ENCODE assay signal across 7 mouse cellular contexts in the genomic region with DNA sequence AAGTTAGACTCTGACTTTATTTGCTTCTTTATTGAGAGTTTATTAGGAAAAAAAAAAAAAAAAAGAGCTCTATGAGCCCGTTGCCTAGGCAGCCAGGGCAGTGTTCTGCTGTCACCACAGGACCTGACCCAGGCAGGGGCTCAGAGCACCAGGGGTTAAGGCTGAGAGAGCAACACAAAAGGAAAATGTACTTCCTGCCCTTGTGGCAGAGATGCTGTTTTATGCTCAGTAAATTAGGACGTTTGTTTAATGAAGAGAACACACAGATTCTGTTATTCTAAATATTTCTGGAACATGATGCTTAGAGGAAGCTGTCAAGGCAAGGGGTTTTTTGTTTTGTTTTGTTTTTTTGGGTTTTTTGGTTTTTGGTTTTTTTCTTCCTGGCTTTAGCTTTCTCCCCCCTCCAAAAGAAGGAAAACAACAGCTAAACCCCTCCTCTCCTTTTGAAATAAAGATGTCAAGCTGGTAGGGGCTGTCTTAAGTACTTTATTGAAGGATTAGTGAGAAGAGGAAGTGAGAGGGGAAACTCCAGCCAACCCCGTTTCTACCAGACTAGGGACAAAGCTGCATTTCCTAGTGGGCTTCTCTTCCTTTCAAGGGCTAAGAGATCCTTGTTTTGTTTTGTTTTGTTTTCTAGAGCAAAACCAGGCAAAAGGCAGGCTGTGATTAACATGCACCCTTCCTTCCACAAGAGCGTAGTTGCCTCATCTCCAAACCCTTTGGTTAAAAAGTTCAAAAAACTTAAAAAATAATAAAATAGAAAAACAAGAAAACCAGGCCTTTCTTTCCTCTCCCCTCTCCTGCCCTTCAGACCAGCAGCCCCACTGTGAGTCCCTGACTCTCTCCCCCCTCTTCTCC. TPM values are rescaled to one million over a fixed set of nuclear protein-coding genes. Genes with fewer than 3 reads are reported as not detected.
DNase-seq lines count a peak whose midpoint lies in the region; ATAC-seq lines count a peak whose summit lies in the region.

No protein-coding gene starts in this region.

- H3K9ac ChIP-seq in embryonic facial prominence, embryonic 14.5 days (ENCODE audit: low read depth, low read length), result peak overlapping the region; percentile 20
- H3K9ac ChIP-seq in stomach, embryonic 14.5 days (replicated peaks; ENCODE audit: low read depth, low read length), result peak overlapping the region; percentile 96; the same call in 1 of the 2 replicates

- DNase-seq in embryonic facial prominence, embryonic 14.5 days (ENCODE audit: low spot score), result no peak
- DNase-seq in limb, embryonic 10.5 days (ENCODE audit: low spot score), result no peak
- no peak for DNase-seq in left cerebral cortex, adult 11 months (ENCODE audit: low spot score)
- no peak for DNase-seq in urinary bladder, postnatal 14 days (ENCODE audit: low spot score)

- no peaks in the 10 kb centered on the region for H3K27me3 ChIP-seq in megakaryocyte, embryonic 14.5 days (replicated peaks)
- H3K27me3 ChIP-seq in embryonic facial prominence, embryonic 14.5 days (replicated peaks; ENCODE audit: control insufficient read depth, insufficient read depth, low read length), result no peaks in the 10 kb centered on the region
- no peaks in the 10 kb centered on the region for H3K27me3 ChIP-seq in limb, embryonic 10.5 days (ENCODE audit: low read depth, poor library complexity, severe bottlenecking)
- no peaks in the 10 kb centered on the region for H3K27me3 ChIP-seq in stomach, embryonic 14.5 days (ENCODE audit: control insufficient read depth, insufficient read depth, low read length)

- peak overlapping the region; percentile 99 for H3K4me3 ChIP-seq in megakaryocyte, embryonic 14.5 days (replicated peaks)
- H3K4me3 ChIP-seq in embryonic facial prominence, embryonic 14.5 days (ENCODE audit: low read depth, low read length), result no peak overlapping the region; the same call in 1 of the 2 replicates
- peak overlapping the region; percentile 75; the same call in 1 of the 2 replicates for H3K4me3 ChIP-seq in limb, embryonic 10.5 days
- H3K4me3 ChIP-seq in stomach, embryonic 14.5 days (ENCODE audit: low read depth, low read length), result peak overlapping the region; percentile 99

- H3K4me2 ChIP-seq in embryonic facial prominence, embryonic 14.5 days (ENCODE audit: low read depth, low read length), result peak overlapping the region; percentile 70
- peak overlapping the region; percentile 84 for H3K4me2 ChIP-seq in stomach, embryonic 14.5 days (replicated peaks; ENCODE audit: low read depth, low read length)

- peak overlapping the region; percentile 61 for H3K27ac ChIP-seq in embryonic facial prominence, embryonic 14.5 days (replicated peaks; ENCODE audit: low read depth, low read length)
- H3K27ac ChIP-seq in limb, embryonic 10.5 days, result peak overlapping the region; percentile 85
- peak overlapping the region; percentile 97 for H3K27ac ChIP-seq in stomach, embryonic 14.5 days (ENCODE audit: low read length)

- peaks cover 63% of the 10 kb centered on the region for H3K4me1 ChIP-seq in megakaryocyte, embryonic 14.5 days
- H3K4me1 ChIP-seq in embryonic facial prominence, embryonic 14.5 days (ENCODE audit: control insufficient read depth, insufficient read depth, low read length), result peaks cover 42% of the 10 kb centered on the region
- H3K4me1 ChIP-seq in limb, embryonic 10.5 days, result peaks cover 75% of the 10 kb centered on the region
- peaks cover 66% of the 10 kb centered on the region for H3K4me1 ChIP-seq in stomach, embryonic 14.5 days (ENCODE audit: control insufficient read depth, insufficient read depth, low read length)

- no peaks in the 10 kb centered on the region for H3K9me3 ChIP-seq in megakaryocyte, embryonic 14.5 days
- H3K9me3 ChIP-seq in embryonic facial prominence, embryonic 14.5 days (ENCODE audit: control insufficient read depth, low read length), result no peaks in the 10 kb centered on the region
- H3K9me3 ChIP-seq in limb, embryonic 10.5 days (replicated peaks), result no peaks in the 10 kb centered on the region
- H3K9me3 ChIP-seq in stomach, embryonic 14.5 days (ENCODE audit: control insufficient read depth, low read depth, low read length), result no peaks in the 10 kb centered on the region

- no peak for ATAC-seq in megakaryocyte, adult 5-6 weeks (ENCODE audit: poor library complexity, severe bottlenecking)
- no peak for ATAC-seq in embryonic facial prominence, embryonic 14.5 days (ENCODE audit: low read depth)
- ATAC-seq in stomach, embryonic 14.5 days (ENCODE audit: insufficient number of reproducible peaks, insufficient read depth, low FRiP score, low read depth), result no peak

- 35% methylated on average over 4 of the region's 4 CpGs for WGBS in embryonic facial prominence, embryonic 14.5 days
- WGBS in limb, embryonic 10.5 days, result 19% methylated on average over 4 of the region's 4 CpGs
- 24% methylated on average over 4 of the region's 4 CpGs for WGBS in stomach, embryonic 14.5 days

- H3K36me3 ChIP-seq in megakaryocyte, embryonic 14.5 days (replicated peaks; ENCODE audit: low read length), result peaks cover 75% of the 10 kb centered on the region
- no peaks in the 10 kb centered on the region for H3K36me3 ChIP-seq in embryonic facial prominence, embryonic 14.5 days (ENCODE audit: control insufficient read depth, insufficient read depth, low read length)
- no peaks in the 10 kb centered on the region for H3K36me3 ChIP-seq in limb, embryonic 10.5 days
- H3K36me3 ChIP-seq in stomach, embryonic 14.5 days (ENCODE audit: control insufficient read depth, insufficient read depth, low read length), result no peaks in the 10 kb centered on the region

RNA-seq across cellular contexts. Expression of a gene that starts 3.2 kb away (rescaled TPM):
- 1,439 and 1,641 TPM in 2 replicates for polyA plus RNA-seq in megakaryocyte, embryonic 14.5 days (2012; ENCODE audit: insufficient read depth, low replicate concordance)
- 464 and 549 TPM in 2 replicates for total RNA-seq in megakaryocyte, adult 5-6 weeks (2015)
- 759 and 878 TPM in 2 replicates for total RNA-seq in megakaryocyte, adult 5-6 weeks (2017)
- 48.8 and 53.7 TPM in 2 replicates for polyA plus RNA-seq in embryonic facial prominence, embryonic 14.5 days (2014; fragmentation: Nextera tagmentation; extraction: Ambion mirVana)
- 30.6 and 39.2 TPM in 2 replicates for polyA plus RNA-seq in limb, embryonic 10.5 days (2016; fragmentation: Nextera tagmentation; extraction: Ambion mirVana)
- polyA plus RNA-seq in stomach, embryonic 14.5 days (2014; fragmentation: Nextera tagmentation; extraction: Ambion mirVana), result 75.4 and 77.1 TPM in 2 replicates

Comparison
In these comparisons a context has a peak if more than half of its experiments do, and no peak if none do; other contexts are left out.
1. RNA of a gene that starts 3.2 kb away (polyA plus RNA-seq): 1,439 to 1,641 TPM in megakaryocyte, embryonic 14.5 days; 75.4 to 77.1 TPM in stomach, embryonic 14.5 days, 48.8 to 53.7 TPM in embryonic facial prominence, embryonic 14.5 days and 30.6 to 39.2 TPM in limb, embryonic 10.5 days; every median in the first group is over 10 times any median in the second.
2. Peak in every context shown above with its lines, with median percentiles within 50 percentile points of each other: H3K27ac ChIP-seq.